Mouse (Mus musculus) liver, postnatal 0 days (tissue): ENCODE data around the gene B3gnt8. TPM values are rescaled to one million over a fixed set of nuclear protein-coding genes. Genes with fewer than 3 reads are reported as not detected.
A peak's percentile ranks its signal among the peaks of the same experiment; 100 is the strongest.

ENCODE experiments used
- ATAC-seq: fragments of 200-750 bp; cut with Nextera tagmentation; 2 replicates; pipeline ENCODE4 v1.8.0; 2017; ENCODE audit warnings: mild to moderate bottlenecking, moderate library complexity
- DNase-seq: peaks from one replicate; pipeline ENCODE4 v3.0.0-alpha.2; 2016
- H3K27ac ChIP-seq: fragments of 300-500 bp; sonication (generic); 2 replicates; pipeline ENCODE4 v1.5.1; 2014; ENCODE audit warnings: antibody characterized with exemption, moderate library complexity, mild to moderate bottlenecking, low read depth
- H3K27me3 ChIP-seq: fragments of 300-500 bp; sonication (generic); 2 replicates; pipeline ENCODE4 v1.6.1; 2014; ENCODE audit warnings: low read length, control low read depth, mixed read lengths; ENCODE audit not compliant: insufficient read depth
- H3K36me3 ChIP-seq: fragments of 300-500 bp; sonication (generic); replicated peaks from 2 replicates; pipeline ENCODE4 v1.6.1; 2014; ENCODE audit warnings: mild to moderate bottlenecking, control low read depth, low read length, moderate library complexity, mixed read lengths; ENCODE audit not compliant: insufficient read depth
- H3K4me1 ChIP-seq: fragments of 300-500 bp; sonication (generic); 2 replicates; pipeline ENCODE4 v1.6.1; 2014; ENCODE audit warnings: antibody characterized with exemption, mild to moderate bottlenecking, control low read depth; ENCODE audit not compliant: insufficient read depth
- H3K4me2 ChIP-seq: fragments of 300-500 bp; sonication (generic); 2 replicates; pipeline ENCODE4 v1.6.1; 2014; ENCODE audit warnings: low read depth, mild to moderate bottlenecking, low read length, moderate library complexity, mixed read lengths
- H3K4me3 ChIP-seq: fragments of 300-500 bp; sonication (generic); 2 replicates; pipeline ENCODE4 v1.5.1; 2014; ENCODE audit warnings: low read depth, low read length
- H3K9ac ChIP-seq: fragments of 300-500 bp; sonication (generic); replicated peaks from 2 replicates; pipeline ENCODE4 v1.6.1; 2014; ENCODE audit warnings: mild to moderate bottlenecking, moderate library complexity
- H3K9me3 ChIP-seq: fragments of 300-500 bp; sonication (generic); 2 replicates; pipeline ENCODE4 v1.6.1; 2016; ENCODE audit warnings: mild to moderate bottlenecking, control low read depth, low read length, mixed read lengths
- CTCF ChIP-seq: sonication (generic); IDR thresholded peaks from 2 replicates; pipeline ENCODE4 v1.5.1; 2016; ENCODE audit warnings: antibody characterized with exemption, low read depth
- EP300 ChIP-seq: IDR thresholded peaks from 2 replicates; pipeline ENCODE4 v1.6.1; 2016; ENCODE audit warnings: antibody characterized with exemption, low read depth, mild to moderate bottlenecking
- WGBS: fragments of 180-500 bp; shearing (Covaris S2); extraction: QIAGEN DNeasy Blood & Tissue Kit; methylation state at CpG from one replicate; pipeline ENCODE4 v1.1.7; 2014; ENCODE audit not compliant: insufficient replicate concordance; 5-methylcytosine and 5-hydroxymethylcytosine counted together
- polyA plus RNA-seq: library from polyadenylated mRNA; unstranded; fragments of >200 nt; fragmentation: Nextera tagmentation; extraction: Ambion mirVana; gene quantifications from 2 replicates; pipeline ENCODE4 v1.2.1, GENCODE M21; 2015

Gene B3gnt8
- polyA plus RNA-seq, 1 experiment from 2014 or later: 3.7 TPM

GRCm38 (mm10) chr7:25639754-25640153, 13.3 kb downstream of the B3gnt8 start:
- DNase-seq (no peak), ATAC-seq (no peak)
- Histone ChIP-seq H3K9me3 (no peaks in the 10 kb centered on the region), H3K36me3 (peaks cover 28% of the 10 kb centered on the region), H3K4me2 (no peak overlapping the region), H3K27ac (no peak overlapping the region), H3K4me1 (peaks cover 8% of the 10 kb centered on the region), H3K27me3 (no peaks in the 10 kb centered on the region), H3K4me3 (no peak overlapping the region), H3K9ac (no peak overlapping the region)
- 86% methylated on average over 4 of the region's 4 CpGs for WGBS
- TF ChIP-seq EP300 (no peak), CTCF (no peak)

DNA sequence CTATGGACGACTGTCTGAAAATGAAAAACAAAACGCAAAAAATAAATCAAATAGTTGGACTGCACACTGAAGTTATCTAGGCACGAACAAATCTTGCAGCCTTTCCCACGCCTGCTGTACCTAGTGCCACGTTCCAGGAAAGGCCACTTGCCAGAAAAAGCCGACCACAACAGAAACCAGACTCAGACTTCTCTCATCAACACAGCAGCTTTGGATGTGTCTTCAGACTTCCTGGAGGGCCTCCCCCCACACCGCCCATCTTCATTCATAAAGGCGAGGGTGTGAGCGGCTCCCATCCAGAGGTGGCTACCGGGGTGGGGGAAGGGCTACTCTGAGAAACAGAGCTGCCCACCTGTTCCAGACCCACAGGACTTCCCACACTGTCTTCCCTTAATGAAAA, 17.7 kb downstream of the B3gnt8 start:
- TF ChIP-seq EP300 (no peak), CTCF (no peak)
- Histone ChIP-seq H3K4me3 (no peak overlapping the region), H3K4me1 (peaks cover 13% of the 10 kb centered on the region; the same call in 1 of the 2 replicates), H3K27me3 (no peaks in the 10 kb centered on the region), H3K27ac (no peak overlapping the region), H3K9ac (no peak overlapping the region), H3K4me2 (no peak overlapping the region), H3K9me3 (no peaks in the 10 kb centered on the region), H3K36me3 (peaks cover 12% of the 10 kb centered on the region; the same call in 1 of the 2 replicates)
- WGBS: 42% methylated on average over 10 of the region's 10 CpGs
- ATAC-seq (no peak), DNase-seq (no peak)

DNA sequence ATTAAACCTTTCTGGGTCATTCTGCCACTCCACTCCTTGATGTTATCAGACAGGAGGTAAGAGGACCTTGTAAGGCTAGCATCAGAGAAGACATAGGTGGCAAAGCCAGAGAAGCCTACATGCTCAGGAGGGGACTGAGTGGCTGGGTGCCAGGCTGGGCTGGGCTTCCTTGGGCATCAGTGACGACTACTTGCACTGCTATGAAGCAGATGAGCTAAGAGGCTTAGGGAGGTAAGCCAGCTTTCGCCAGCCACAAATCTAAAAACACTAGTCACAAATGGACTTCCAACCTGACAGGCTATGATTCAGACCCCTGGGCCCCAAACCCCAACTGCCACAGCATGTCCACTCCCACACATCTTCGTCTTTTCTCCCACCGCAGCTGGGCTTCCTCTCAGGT, 18.2 kb downstream of the B3gnt8 start:
- Histone ChIP-seq H3K36me3 (peaks cover 12% of the 10 kb centered on the region; the same call in 1 of the 2 replicates), H3K9ac (no peak overlapping the region), H3K27ac (no peak overlapping the region), H3K4me2 (no peak overlapping the region), H3K4me3 (no peak overlapping the region), H3K4me1 (peaks cover 18% of the 10 kb centered on the region), H3K9me3 (no peaks in the 10 kb centered on the region), H3K27me3 (no peaks in the 10 kb centered on the region)
- ATAC-seq: no peak
- TF ChIP-seq CTCF: no peak
- TF ChIP-seq EP300: no peak
- no peak for DNase-seq
- WGBS: 35% methylated on average over 4 of the region's 4 CpGs

- DNase-seq (no peak), ATAC-seq (no peak)
- WGBS: 40% methylated on average over 14 of the region's 14 CpGs
- Histone ChIP-seq H3K27me3 (no peaks in the 10 kb centered on the region), H3K36me3 (peaks cover 12% of the 10 kb centered on the region; the same call in 1 of the 2 replicates), H3K9me3 (no peaks in the 10 kb centered on the region), H3K4me1 (peaks cover 22% of the 10 kb centered on the region), H3K9ac (no peak overlapping the region), H3K27ac (no peak overlapping the region), H3K4me2 (no peak overlapping the region), H3K4me3 (no peak overlapping the region)
- TF ChIP-seq CTCF (no peak), EP300 (no peak)
These were observed 18.6 kb downstream of the B3gnt8 start for GRCm38 (mm10) chr7:25645074-25645473.

- H3K4me3 ChIP-seq: no peak overlapping the region
- H3K4me2 ChIP-seq: no peak overlapping the region
- WGBS: 39% methylated on average over 5 of the region's 5 CpGs
- peak overlapping the region; percentile 69 for H3K27ac ChIP-seq
- peaks cover 5% of the 10 kb centered on the region; the same call in 1 of the 2 replicates for H3K36me3 ChIP-seq
- H3K27me3 ChIP-seq: no peaks in the 10 kb centered on the region
- peaks cover 32% of the 10 kb centered on the region for H3K4me1 ChIP-seq
- ATAC-seq: peak; percentile 59
- DNase-seq: peak; percentile 62
- no peaks in the 10 kb centered on the region for H3K9me3 ChIP-seq
- TF ChIP-seq CTCF (peak; percentile 67), EP300 (peak; percentile 15; the same call in 1 of the 2 replicates)
- H3K9ac ChIP-seq: no peak overlapping the region
These were observed 21.2 kb downstream of the B3gnt8 start for GRCm38 (mm10) chr7:25647574-25648123.

DNA sequence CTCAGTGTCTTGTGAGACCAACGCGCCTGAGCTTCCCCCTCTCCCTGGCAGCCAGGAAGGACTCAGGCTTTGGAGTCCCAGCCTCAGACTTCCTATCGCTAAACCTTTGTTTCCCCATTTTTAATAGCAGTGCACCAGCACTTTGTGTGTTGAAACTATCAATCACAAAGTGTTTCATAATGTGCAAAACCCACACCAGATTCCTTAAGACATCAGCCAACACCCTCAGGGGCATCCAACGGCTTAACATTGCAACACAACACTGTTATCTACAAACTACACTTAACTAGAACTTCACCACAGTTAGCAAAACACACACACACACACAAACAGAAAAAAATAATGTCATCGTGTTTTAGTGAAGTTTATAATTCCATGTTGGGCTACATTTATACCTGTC, 23.4 kb downstream of the B3gnt8 start:
- peak overlapping the region; percentile 69 for H3K27ac ChIP-seq
- TF ChIP-seq CTCF: no peak
- no peak for TF ChIP-seq EP300
- 0 out of 2 replicates have a peak, but pooled peaks have one; percentile 9 for ATAC-seq

More for the DNA sequence above, 23.4 kb downstream of the B3gnt8 start:
- Histone ChIP-seq H3K27me3 (no peaks in the 10 kb centered on the region), H3K9me3 (no peaks in the 10 kb centered on the region), H3K9ac (no peak overlapping the region), H3K36me3 (peaks cover 5% of the 10 kb centered on the region; the same call in 1 of the 2 replicates), H3K4me1 (peaks cover 29% of the 10 kb centered on the region), H3K4me3 (no peak overlapping the region), H3K4me2 (no peak overlapping the region)
- WGBS: 16% methylated on average over 5 of the region's 5 CpGs
- no peak for DNase-seq
